Mouse (Mus musculus) C2C12 (cell line): Measurements from ENCODE around the gene Lrrn4cl.
"Not testable (repeated sequence)": the region's sequence is repeated elsewhere in the genome, so short reads cannot be mapped to it uniquely, and the experiment has no call there.

Experiments used
- CEBPB ChIP-seq: IDR thresholded peaks from one replicate; pipeline ENCODE4 v1.6.1; 2011; ENCODE audit warnings: low read depth, mild to moderate bottlenecking, control low read depth, moderate library complexity
- CTCF ChIP-seq: IDR thresholded peaks from one replicate; pipeline ENCODE4 v1.5.1; 2011; ENCODE audit not compliant: control insufficient read depth, insufficient read depth, insufficient read length
- FOSL1 ChIP-seq: IDR thresholded peaks from one replicate; pipeline ENCODE4 v1.8.0; 2011; ENCODE audit warnings: mild to moderate bottlenecking, low read length; ENCODE audit not compliant: poor library complexity, insufficient read depth, severe bottlenecking
- MAX ChIP-seq: IDR thresholded peaks from one replicate; pipeline ENCODE4 v1.6.1; 2011; ENCODE audit warnings: mild to moderate bottlenecking, control low read depth
- MYOD1 ChIP-seq: IDR thresholded peaks from one replicate; pipeline ENCODE4 v1.6.1; 2011; ENCODE audit warnings: low read depth; ENCODE audit not compliant: control insufficient read depth, insufficient read length
- MYOG ChIP-seq: IDR thresholded peaks from one replicate; pipeline ENCODE4 v1.6.1; 2011; ENCODE audit not compliant: control insufficient read depth, insufficient read length; ENCODE audit errors: extremely low read depth
- USF1 ChIP-seq: IDR thresholded peaks from one replicate; pipeline ENCODE4 v1.6.1; 2011; ENCODE audit warnings: low read depth, mild to moderate bottlenecking, control low read depth, moderate library complexity

- not testable (repeated sequence) for TF ChIP-seq USF1, CTCF, MAX, MYOD1, FOSL1, MYOG, CEBPB
Measured at GRCm38 (mm10) chr19:8836327-8836726, 14.2 kb upstream of the Lrrn4cl start.
